Mouse (Mus musculus) limb, embryonic 11.5 days (tissue): ENCODE data around the gene 4933428G20Rik. TPM values are rescaled to one million over a fixed set of nuclear protein-coding genes. Genes with fewer than 3 reads are reported as not detected.
A peak's percentile ranks its signal among the peaks of the same experiment; 100 is the strongest.

Experiments used
- ATAC-seq: fragments of 200-750 bp; cut with Nextera tagmentation; 2 replicates; pipeline ENCODE4 v1.8.0; 2017; ENCODE audit warnings: low read depth; ENCODE audit not compliant: insufficient number of reproducible peaks, low FRiP score, low TSS enrichment
- DNase-seq: peaks from one replicate; pipeline ENCODE4 v3.0.0-alpha.2; 2015; ENCODE audit warnings: low spot score
- H3K27ac ChIP-seq: fragments of 300-500 bp; sonication (generic); replicated peaks from 2 replicates; pipeline ENCODE4 v1.5.1; 2014; ENCODE audit warnings: low read depth, mild to moderate bottlenecking, low read length
- H3K27me3 ChIP-seq: fragments of 300-500 bp; sonication (generic); 2 replicates; pipeline ENCODE4 v1.6.1; 2014; ENCODE audit warnings: mild to moderate bottlenecking, low read length, mixed read lengths; ENCODE audit not compliant: control insufficient read depth, insufficient read depth
- H3K36me3 ChIP-seq: fragments of 300-500 bp; sonication (generic); 2 replicates; pipeline ENCODE4 v1.6.1; 2014; ENCODE audit warnings: mild to moderate bottlenecking, low read length, moderate library complexity, mixed read lengths; ENCODE audit not compliant: control insufficient read depth, insufficient read depth
- H3K4me1 ChIP-seq: fragments of 300-500 bp; sonication (generic); 2 replicates; pipeline ENCODE4 v1.6.1; 2014; ENCODE audit warnings: low read length, mixed read lengths; ENCODE audit not compliant: control insufficient read depth, insufficient read depth
- H3K4me2 ChIP-seq: fragments of 300-500 bp; sonication (generic); 2 replicates; pipeline ENCODE4 v1.6.1; 2014; ENCODE audit warnings: low read depth, mild to moderate bottlenecking, moderate library complexity; ENCODE audit not compliant: severe bottlenecking
- H3K4me3 ChIP-seq: fragments of 300-500 bp; sonication (generic); 2 replicates; pipeline ENCODE4 v1.5.1; 2014; ENCODE audit warnings: low read depth, low read length
- H3K9ac ChIP-seq: fragments of 300-500 bp; sonication (generic); 2 replicates; pipeline ENCODE4 v1.6.1; 2014; ENCODE audit warnings: mild to moderate bottlenecking, low read length
- H3K9me3 ChIP-seq: fragments of 300-500 bp; sonication (generic); 2 replicates; pipeline ENCODE4 v1.6.1; 2016; ENCODE audit warnings: low read length; ENCODE audit not compliant: control insufficient read depth
- WGBS: fragments of 180-500 bp; shearing (Covaris S2); extraction: QIAGEN DNeasy Blood & Tissue Kit; methylation state at CpG from one replicate; pipeline ENCODE4 v1.1.7; 2014; 5-methylcytosine and 5-hydroxymethylcytosine counted together
- polyA plus RNA-seq: library from polyadenylated mRNA; unstranded; fragments of >200 nt; fragmentation: Nextera tagmentation; extraction: Ambion mirVana; gene quantifications from 2 replicates; pipeline ENCODE4 v1.2.1, GENCODE M21; 2014

Gene 4933428G20Rik
- polyA plus RNA-seq, 1 experiment from 2014 or later, result not detected

DNA sequence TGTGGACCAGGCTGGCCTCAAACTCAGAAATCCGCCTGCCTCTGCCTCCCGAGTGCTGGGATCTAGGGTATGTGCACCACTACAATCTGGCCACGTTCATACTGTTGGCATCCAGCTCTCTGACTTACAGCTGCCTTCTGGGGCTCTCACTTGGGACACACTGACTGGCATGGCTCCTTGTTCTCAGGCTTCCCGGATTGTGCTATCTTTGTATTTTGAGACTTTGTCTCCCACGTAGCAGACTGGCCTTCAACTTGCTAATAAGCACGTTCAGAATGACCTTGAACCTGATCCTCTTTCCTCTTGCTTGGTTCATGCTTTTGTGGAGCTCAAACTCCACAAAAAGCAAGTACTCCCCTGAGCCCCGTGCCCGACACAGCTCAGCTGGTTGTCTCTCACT, 14.5 kb downstream of the 4933428G20Rik start:
- H3K9me3 ChIP-seq, result no peaks in the 10 kb centered on the region
- no peak overlapping the region for H3K4me3 ChIP-seq
- H3K27ac ChIP-seq, result no peak overlapping the region
- ATAC-seq (no peak), DNase-seq (no peak)
- no peaks in the 10 kb centered on the region for H3K4me1 ChIP-seq
- H3K36me3 ChIP-seq, result peaks cover 4% of the 10 kb centered on the region
- H3K4me2 ChIP-seq, result no peak overlapping the region
- no peak overlapping the region for H3K9ac ChIP-seq
- WGBS, result 88% methylated on average over 8 of the region's 8 CpGs
- no peaks in the 10 kb centered on the region for H3K27me3 ChIP-seq

DNA sequence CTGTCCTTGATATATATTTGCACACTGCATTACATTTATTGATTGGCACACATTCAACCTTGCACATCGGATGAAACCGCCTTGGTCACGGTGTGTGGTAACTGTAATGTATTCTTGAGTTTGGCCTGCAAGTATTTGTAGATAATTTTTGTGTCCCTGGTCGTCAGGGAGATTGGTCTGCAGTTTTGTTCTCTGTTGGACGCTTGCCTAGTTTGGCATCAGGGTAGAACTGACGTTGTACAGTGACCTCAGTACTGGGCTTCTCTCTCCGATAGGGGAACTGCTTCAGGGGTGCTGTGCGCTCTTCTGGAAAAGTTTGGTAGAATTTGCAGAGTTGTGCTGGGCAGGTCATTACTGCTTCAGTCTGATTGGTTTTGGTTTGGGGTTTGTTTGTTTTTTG, 20.3 kb downstream of the 4933428G20Rik start:
- ATAC-seq, result no peak
- no peak overlapping the region for H3K4me2 ChIP-seq
- no peaks in the 10 kb centered on the region for H3K27me3 ChIP-seq
- DNase-seq, result no peak
- no peak overlapping the region for H3K27ac ChIP-seq
- H3K36me3 ChIP-seq, result peaks cover 13% of the 10 kb centered on the region
- H3K9ac ChIP-seq, result no peak overlapping the region
- no peaks in the 10 kb centered on the region for H3K4me1 ChIP-seq
- H3K9me3 ChIP-seq, result no peaks in the 10 kb centered on the region
- WGBS, result 95% methylated on average over 8 of the region's 8 CpGs
- H3K4me3 ChIP-seq, result no peak overlapping the region

DNA sequence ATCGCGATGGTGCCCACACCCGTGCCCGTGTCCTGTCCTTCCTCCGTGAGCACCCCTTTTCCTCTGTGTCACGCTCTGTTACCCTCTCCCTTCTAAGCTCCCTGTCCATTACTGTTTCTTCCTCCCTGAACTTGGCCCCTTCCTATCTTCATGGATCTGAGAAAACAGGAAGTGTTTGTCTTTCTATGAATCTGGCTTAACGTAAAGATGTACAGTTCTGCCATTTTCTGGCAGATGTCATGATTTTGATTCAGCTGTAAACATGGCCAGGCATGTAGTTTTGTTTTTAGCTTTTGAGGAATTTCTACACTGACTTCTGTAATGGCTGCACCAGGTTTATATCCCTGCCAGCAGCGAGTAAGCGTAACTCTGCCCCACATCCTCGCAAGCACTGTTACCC, 21.1 kb downstream of the 4933428G20Rik start:
- DNase-seq (no peak), ATAC-seq (no peak)
- Histone ChIP-seq H3K9ac (no peak overlapping the region), H3K4me1 (no peaks in the 10 kb centered on the region), H3K27me3 (no peaks in the 10 kb centered on the region), H3K9me3 (no peaks in the 10 kb centered on the region), H3K36me3 (peaks cover 11% of the 10 kb centered on the region), H3K27ac (no peak overlapping the region), H3K4me3 (no peak overlapping the region), H3K4me2 (no peak overlapping the region)
- 90% methylated on average over 10 of the region's 10 CpGs for WGBS

DNA sequence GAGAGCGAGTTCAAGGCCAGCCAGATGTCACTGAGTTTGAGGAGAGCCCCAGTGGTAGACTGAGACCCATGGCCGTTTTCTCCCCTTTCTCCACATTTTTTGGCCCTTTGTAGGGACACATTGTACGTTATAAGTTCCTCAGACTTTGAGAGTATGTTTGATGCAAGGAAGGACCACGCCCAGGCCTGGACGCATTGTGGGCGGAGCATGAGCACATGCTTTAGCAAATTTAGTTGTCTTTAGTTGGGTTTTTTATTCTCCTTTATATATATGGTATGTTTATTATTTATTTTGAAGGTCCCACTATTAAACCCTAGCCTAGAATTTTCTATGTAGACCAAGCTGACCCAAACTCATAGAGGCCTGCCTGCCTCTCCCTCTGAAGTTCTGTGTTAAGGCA, 21.8 kb downstream of the 4933428G20Rik start:
- Histone ChIP-seq H3K9ac (no peak overlapping the region), H3K9me3 (no peaks in the 10 kb centered on the region), H3K4me3 (no peak overlapping the region), H3K27me3 (no peaks in the 10 kb centered on the region), H3K27ac (no peak overlapping the region), H3K36me3 (peaks cover 11% of the 10 kb centered on the region), H3K4me2 (no peak overlapping the region), H3K4me1 (no peaks in the 10 kb centered on the region)
- ATAC-seq (no peak), DNase-seq (no peak)
- 90% methylated on average over 6 of the region's 6 CpGs for WGBS

DNA sequence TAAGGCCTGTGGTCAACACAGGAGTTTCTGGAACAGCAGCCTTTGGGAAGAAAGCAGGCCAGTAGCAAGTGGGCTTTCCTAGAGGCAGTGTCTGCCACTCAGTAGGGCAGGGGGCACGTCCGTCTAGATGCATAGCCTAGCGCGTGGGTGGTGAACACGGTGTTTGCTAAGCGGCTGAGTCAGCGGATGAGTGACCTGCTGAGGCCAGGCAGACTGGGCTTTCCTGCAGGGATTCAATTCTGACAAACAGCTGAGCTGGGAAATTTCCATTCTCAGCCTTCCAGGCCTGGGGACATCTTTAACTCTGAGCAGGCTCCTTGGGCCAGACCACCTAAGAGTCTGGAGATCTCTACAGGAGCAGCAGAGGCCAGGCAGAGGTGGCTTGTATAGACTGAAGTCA, 22.7 kb downstream of the 4933428G20Rik start:
- H3K27ac ChIP-seq, result no peak overlapping the region
- ATAC-seq, result no peak
- WGBS, result 87% methylated on average over 7 of the region's 7 CpGs
- no peak for DNase-seq
- no peaks in the 10 kb centered on the region for H3K9me3 ChIP-seq
- no peak overlapping the region for H3K4me3 ChIP-seq
- no peaks in the 10 kb centered on the region for H3K27me3 ChIP-seq
- no peak overlapping the region for H3K4me2 ChIP-seq
- no peaks in the 10 kb centered on the region for H3K4me1 ChIP-seq
- no peak overlapping the region for H3K9ac ChIP-seq
- peaks cover 11% of the 10 kb centered on the region for H3K36me3 ChIP-seq

- H3K36me3 ChIP-seq, result peaks cover 11% of the 10 kb centered on the region
- H3K4me2 ChIP-seq, result no peak overlapping the region
- H3K4me1 ChIP-seq, result no peaks in the 10 kb centered on the region
- no peaks in the 10 kb centered on the region for H3K27me3 ChIP-seq
- ATAC-seq (no peak), DNase-seq (peak; percentile 84)
- H3K9me3 ChIP-seq, result no peaks in the 10 kb centered on the region
- no peak overlapping the region for H3K4me3 ChIP-seq
- peak overlapping the region; percentile 9; the same call in 1 of the 2 replicates for H3K9ac ChIP-seq
- WGBS, result 63% methylated on average over 8 of the region's 8 CpGs
- H3K27ac ChIP-seq, result no peak overlapping the region
Observed at GRCm38 (mm10) chr11:97476334-97477095, 23.6 kb downstream of the 4933428G20Rik start.

DNA sequence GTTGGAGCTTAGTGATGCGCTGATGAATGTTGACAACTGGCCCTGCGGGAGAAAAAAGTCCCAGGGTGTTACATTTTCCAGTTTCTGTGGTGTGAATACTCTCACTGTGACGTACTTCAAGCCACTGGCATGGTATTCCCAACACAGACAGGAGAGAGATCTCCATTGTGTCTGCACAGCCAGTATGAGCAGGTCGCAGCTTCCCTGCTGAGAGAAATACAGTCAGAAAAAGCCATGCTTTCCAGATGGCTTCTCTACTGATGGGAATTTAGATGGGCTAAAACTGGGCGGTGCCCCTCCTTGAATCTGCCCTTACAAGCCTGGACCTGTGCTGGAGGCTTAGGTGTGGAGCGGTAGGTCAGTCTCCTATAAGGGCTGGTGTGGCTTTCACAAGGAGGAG, 28.9 kb downstream of the 4933428G20Rik start:
- Histone ChIP-seq H3K9ac (no peak overlapping the region), H3K9me3 (no peaks in the 10 kb centered on the region), H3K4me1 (no peaks in the 10 kb centered on the region), H3K36me3 (peaks cover 16% of the 10 kb centered on the region), H3K27ac (no peak overlapping the region), H3K4me3 (no peak overlapping the region), H3K27me3 (no peaks in the 10 kb centered on the region), H3K4me2 (no peak overlapping the region)
- DNase-seq, result no peak
- no peak for ATAC-seq
- 77% methylated on average over 6 of the region's 6 CpGs for WGBS

- DNase-seq, result no peak
- no peak overlapping the region for H3K4me2 ChIP-seq
- no peaks in the 10 kb centered on the region for H3K9me3 ChIP-seq
- WGBS, result 93% methylated on average over 7 of the region's 7 CpGs
- H3K4me1 ChIP-seq, result no peaks in the 10 kb centered on the region
- H3K36me3 ChIP-seq, result peaks cover 14% of the 10 kb centered on the region
- no peak overlapping the region for H3K9ac ChIP-seq
- no peak overlapping the region for H3K27ac ChIP-seq
- no peak for ATAC-seq
- no peak overlapping the region for H3K4me3 ChIP-seq
- H3K27me3 ChIP-seq, result no peaks in the 10 kb centered on the region
Observed at GRCm38 (mm10) chr11:97469828-97470227, 30.3 kb downstream of the 4933428G20Rik start.
